Mouse (Mus musculus): ENCODE data around the gene Icmt. TPM values are rescaled to one million over a fixed set of nuclear protein-coding genes. Genes with fewer than 3 reads are reported as not detected.

The Icmt gene
- polyA plus RNA-seq, 1 experiment from 2014 or later: 18.1 TPM

GRCm38 (mm10) chr4:152291562-152291961 is 5.5 kb upstream of the Icmt start, which contains the start of gene Hes3:
Gene Hes3 (minus strand): TSS chr4:152291662.
- 12% methylated on average over 6 of the region's 6 CpGs for WGBS
- Histone ChIP-seq H3K4me2 (replicated peaks) (peak within 1 kb of the TSS; percentile 60), H3K9ac (replicated peaks) (peak within 1 kb of the TSS; percentile 62), H3K4me3 (replicated peaks) (peak within 1 kb of the TSS; percentile 33), H3K27me3 (peaks cover 93% of the 10 kb centered on the region), H3K36me3 (no peaks in the 10 kb centered on the region), H3K9me3 (no peaks in the 10 kb centered on the region), H3K4me1 (replicated peaks) (peaks cover 72% of the 10 kb centered on the region), H3K27ac (peak within 1 kb of the TSS; percentile 19; the same call in 1 of the 2 replicates)
- ATAC-seq: no peak

GRCm38 (mm10) chr4:152292102-152292765 is 4.8 kb upstream of the Icmt start:
- H3K27ac ChIP-seq: no peak overlapping the region
- H3K4me3 ChIP-seq (replicated peaks): no peak overlapping the region
- WGBS: 4% methylated on average over 12 of the region's 12 CpGs
- H3K4me2 ChIP-seq (replicated peaks): 0 out of 2 replicates have a peak overlapping the region, but pooled peaks have one; percentile 11
- H3K36me3 ChIP-seq: no peaks in the 10 kb centered on the region
- no peak overlapping the region; the same call in 1 of the 2 replicates for H3K9ac ChIP-seq (replicated peaks)
- H3K9me3 ChIP-seq: no peaks in the 10 kb centered on the region
- no peak for ATAC-seq
- peaks cover 66% of the 10 kb centered on the region for H3K4me1 ChIP-seq (replicated peaks)
- H3K27me3 ChIP-seq: peaks cover 86% of the 10 kb centered on the region

GRCm38 (mm10) chr4:152294188-152294929 is 2.7 kb upstream of the Icmt start:
- no peak overlapping the region for H3K9ac ChIP-seq (replicated peaks)
- ATAC-seq: no peak
- WGBS: 68% methylated on average over 10 of the region's 10 CpGs
- peaks cover 70% of the 10 kb centered on the region for H3K27me3 ChIP-seq
- H3K9me3 ChIP-seq: no peaks in the 10 kb centered on the region
- H3K4me1 ChIP-seq (replicated peaks): peaks cover 68% of the 10 kb centered on the region
- no peak overlapping the region for H3K4me2 ChIP-seq (replicated peaks)
- no peak overlapping the region for H3K27ac ChIP-seq
- H3K4me3 ChIP-seq (replicated peaks): no peak overlapping the region
- 0 out of 2 replicates have a peak, but pooled peaks cover under 1% of the 10 kb centered on the region for H3K36me3 ChIP-seq

- no peak overlapping the region for H3K4me3 ChIP-seq (replicated peaks)
- no peaks in the 10 kb centered on the region for H3K9me3 ChIP-seq
- H3K27me3 ChIP-seq: peaks cover 55% of the 10 kb centered on the region
- 48% methylated on average over 4 of the region's 4 CpGs for WGBS
- H3K9ac ChIP-seq (replicated peaks): no peak overlapping the region
- no peak for ATAC-seq
- H3K4me1 ChIP-seq (replicated peaks): peaks cover 56% of the 10 kb centered on the region
- peaks cover 16% of the 10 kb centered on the region for H3K36me3 ChIP-seq
- no peak overlapping the region for H3K27ac ChIP-seq
- no peak overlapping the region for H3K4me2 ChIP-seq (replicated peaks)
Measured at GRCm38 (mm10) chr4:152295916-152296315, 1.1 kb upstream of the Icmt start.

- H3K36me3 ChIP-seq: peaks cover 20% of the 10 kb centered on the region
- no peak overlapping the region for H3K27ac ChIP-seq
- peaks cover 51% of the 10 kb centered on the region for H3K27me3 ChIP-seq
- H3K4me3 ChIP-seq (replicated peaks): peak overlapping the region; percentile 78
- no peak for ATAC-seq
- peaks cover 52% of the 10 kb centered on the region for H3K4me1 ChIP-seq (replicated peaks)
- 20% methylated on average over 8 of the region's 8 CpGs for WGBS
- H3K4me2 ChIP-seq (replicated peaks): peak overlapping the region; percentile 64
- H3K9me3 ChIP-seq: no peaks in the 10 kb centered on the region
- peak overlapping the region; percentile 37 for H3K9ac ChIP-seq (replicated peaks)
Measured at GRCm38 (mm10) chr4:152296371-152296770, 656 bp upstream of the Icmt start.

- Histone ChIP-seq H3K4me1 (replicated peaks) (peaks cover 27% of the 10 kb centered on the region), H3K27ac (no peak overlapping the region), H3K27me3 (peaks cover 26% of the 10 kb centered on the region), H3K36me3 (peaks cover 43% of the 10 kb centered on the region), H3K4me2 (replicated peaks) (peak overlapping the region; percentile 96; the same call in 1 of the 2 replicates), H3K4me3 (replicated peaks) (peak overlapping the region; percentile 78; the same call in 1 of the 2 replicates), H3K9ac (replicated peaks) (peak overlapping the region; percentile 93; the same call in 1 of the 2 replicates), H3K9me3 (no peaks in the 10 kb centered on the region)
- no peak for ATAC-seq
- WGBS: 80% methylated on average over 14 of the region's 14 CpGs
Measured at GRCm38 (mm10) chr4:152298836-152299235, 1.8 kb downstream of the Icmt start.

- WGBS: 91% methylated on average over 8 of the region's 8 CpGs
- ATAC-seq: no peak
- Histone ChIP-seq H3K4me1 (replicated peaks) (peaks cover 22% of the 10 kb centered on the region), H3K4me3 (replicated peaks) (no peak overlapping the region), H3K36me3 (peaks cover 57% of the 10 kb centered on the region), H3K9ac (replicated peaks) (no peak overlapping the region; the same call in 1 of the 2 replicates), H3K4me2 (replicated peaks) (no peak overlapping the region), H3K9me3 (no peaks in the 10 kb centered on the region), H3K27me3 (peaks cover 11% of the 10 kb centered on the region), H3K27ac (no peak overlapping the region)
Measured at GRCm38 (mm10) chr4:152300375-152300774, 3.3 kb downstream of the Icmt start.

GRCm38 (mm10) chr4:152302012-152302411 is 5.0 kb downstream of the Icmt start:
- H3K27ac ChIP-seq: no peak overlapping the region
- no peak overlapping the region for H3K9ac ChIP-seq (replicated peaks)
- no peaks in the 10 kb centered on the region for H3K9me3 ChIP-seq
- 0 out of 2 replicates have a peak, but pooled peaks cover 4% of the 10 kb centered on the region for H3K27me3 ChIP-seq
- 57% methylated on average over 11 of the region's 11 CpGs for WGBS
- H3K4me1 ChIP-seq (replicated peaks): peaks cover 18% of the 10 kb centered on the region
- no peak overlapping the region for H3K4me2 ChIP-seq (replicated peaks)
- H3K36me3 ChIP-seq: peaks cover 69% of the 10 kb centered on the region
- ATAC-seq: no peak
- H3K4me3 ChIP-seq (replicated peaks): no peak overlapping the region

- no peak overlapping the region for H3K4me3 ChIP-seq (replicated peaks)
- no peak overlapping the region for H3K27ac ChIP-seq
- no peaks in the 10 kb centered on the region for H3K9me3 ChIP-seq
- ATAC-seq: no peak
- WGBS: 95% methylated on average over 10 of the region's 10 CpGs
- no peak overlapping the region for H3K4me2 ChIP-seq (replicated peaks)
- peaks cover 73% of the 10 kb centered on the region for H3K36me3 ChIP-seq
- H3K27me3 ChIP-seq: 0 out of 2 replicates have a peak, but pooled peaks cover 4% of the 10 kb centered on the region
- H3K4me1 ChIP-seq (replicated peaks): peaks cover 12% of the 10 kb centered on the region
- H3K9ac ChIP-seq (replicated peaks): no peak overlapping the region
Measured at GRCm38 (mm10) chr4:152303172-152303571, 6.1 kb downstream of the Icmt start.

- no peak for ATAC-seq
- Histone ChIP-seq H3K36me3 (peaks cover 76% of the 10 kb centered on the region), H3K9me3 (no peaks in the 10 kb centered on the region), H3K9ac (replicated peaks) (no peak overlapping the region), H3K4me3 (replicated peaks) (no peak overlapping the region), H3K4me2 (replicated peaks) (no peak overlapping the region), H3K27ac (no peak overlapping the region), H3K27me3 (peaks cover 9% of the 10 kb centered on the region), H3K4me1 (replicated peaks) (no peaks in the 10 kb centered on the region)
- 96% methylated on average over 6 of the region's 6 CpGs for WGBS
Measured at GRCm38 (mm10) chr4:152304685-152305084, 7.7 kb downstream of the Icmt start.

- peaks cover 22% of the 10 kb centered on the region for H3K27me3 ChIP-seq
- 83% methylated on average over 6 of the region's 6 CpGs for WGBS
- ATAC-seq: no peak
- no peaks in the 10 kb centered on the region for H3K9me3 ChIP-seq
- H3K27ac ChIP-seq: no peak overlapping the region
- H3K4me2 ChIP-seq (replicated peaks): no peak overlapping the region
- H3K36me3 ChIP-seq: peaks cover 64% of the 10 kb centered on the region
- H3K9ac ChIP-seq (replicated peaks): peak overlapping the region; percentile 28; the same call in 1 of the 2 replicates
- H3K4me1 ChIP-seq (replicated peaks): no peaks in the 10 kb centered on the region
- H3K4me3 ChIP-seq (replicated peaks): no peak overlapping the region
Measured at GRCm38 (mm10) chr4:152305991-152306390, 9.0 kb downstream of the Icmt start.

GRCm38 (mm10) chr4:152307542-152307941 is 10.5 kb downstream of the Icmt start:
- Histone ChIP-seq H3K9me3 (no peaks in the 10 kb centered on the region), H3K9ac (replicated peaks) (no peak overlapping the region), H3K4me2 (replicated peaks) (no peak overlapping the region), H3K4me1 (replicated peaks) (peaks cover 3% of the 10 kb centered on the region; the same call in 1 of the 2 replicates), H3K27ac (no peak overlapping the region), H3K36me3 (peaks cover 50% of the 10 kb centered on the region), H3K4me3 (replicated peaks) (no peak overlapping the region), H3K27me3 (peaks cover 37% of the 10 kb centered on the region)
- no peak for ATAC-seq
- WGBS: 74% methylated on average over 9 of the region's 9 CpGs

All from midbrain, embryonic 13.5 days (tissue).